Mouse (Mus musculus): ENCODE data around the gene Vtn. TPM values are rescaled to one million over a fixed set of nuclear protein-coding genes. Genes with fewer than 3 reads are reported as not detected.
"Not testable (repeated sequence)": the region's sequence is repeated elsewhere in the genome, so short reads cannot be mapped to it uniquely, and the experiment has no call there.

Gene Vtn
- total RNA-seq, 2 experiments from 2014 or later, result 60.0 to 67.3 TPM

DNA sequence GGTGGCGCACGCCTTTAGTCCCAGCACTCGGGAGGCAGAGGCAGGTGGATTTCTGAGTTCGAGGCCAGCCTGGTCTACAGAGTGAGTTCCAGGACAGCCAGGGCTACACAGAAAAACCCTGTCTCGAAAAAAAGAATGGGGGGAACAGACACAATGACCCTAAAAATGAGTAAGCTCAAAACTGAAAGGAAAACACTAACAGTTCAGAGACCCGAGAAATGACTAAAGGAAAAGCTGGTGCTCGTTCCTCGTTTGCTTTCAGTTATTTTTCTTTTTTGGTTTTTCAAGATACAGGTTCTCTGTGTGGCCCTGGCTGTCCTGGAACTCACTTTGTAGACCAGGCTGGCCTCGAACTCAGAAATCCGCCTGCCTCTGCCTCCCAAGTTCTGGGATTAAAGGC is 32.6 kb downstream of the Vtn start:
- intact Hi-C loops (cut with DNase I), result not testable (repeated sequence)

GRCm38 (mm10) chr11:78534516-78534915 is 35.6 kb downstream of the Vtn start:
- no peak for DNase-seq
- intact Hi-C loops (cut with DNase I), result no loop called here

More for the DNA sequence above, 32.6 kb downstream of the Vtn start:
- DNase-seq, result not testable (repeated sequence)

DNA sequence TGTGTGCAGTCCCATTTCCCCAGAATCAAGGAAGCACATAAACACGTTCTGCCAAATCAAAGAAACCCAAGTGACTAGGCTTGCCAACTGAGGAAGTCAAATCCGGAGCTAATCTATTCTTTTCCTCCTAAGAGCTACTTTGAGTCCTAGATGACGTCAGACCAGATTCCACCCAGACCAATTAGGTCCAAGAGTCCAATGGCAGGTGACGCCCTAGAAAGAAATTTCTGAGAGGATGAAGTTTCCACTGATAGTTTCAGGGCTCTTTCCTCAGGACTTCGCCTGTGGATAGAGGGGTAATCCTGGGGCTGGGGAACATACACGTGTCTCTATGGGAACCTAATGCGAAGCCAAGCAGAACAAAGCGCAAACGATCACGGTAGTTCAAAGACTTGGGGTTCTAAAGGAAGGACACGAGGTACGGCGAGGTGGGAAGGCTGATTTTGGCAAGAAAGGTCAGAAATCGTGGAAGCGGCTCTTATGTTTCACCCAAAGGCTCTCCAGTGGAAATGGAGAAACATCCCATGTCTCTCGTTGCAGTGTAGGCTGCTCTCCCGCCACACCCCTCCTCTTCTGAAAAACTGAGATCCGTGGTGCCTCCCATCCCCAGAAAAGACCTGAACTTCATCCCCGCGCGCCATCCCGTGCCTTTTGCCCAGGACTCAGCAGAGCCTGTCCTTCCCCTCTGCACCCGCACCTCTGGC is 36.6 kb downstream of the Vtn start:
- no peak for DNase-seq
- intact Hi-C loops (cut with DNase I), result no loop called here

- intact Hi-C loops (cut with DNase I), result no loop called here
These were observed 37.3 kb downstream of the Vtn start, which contains the start of the genes Tnfaip1 and Ift20 for GRCm38 (mm10) chr11:78536080-78536689. Tnfaip1 (minus strand) TSS chr11:78536332. Ift20 (plus strand) TSS chr11:78536361.

GRCm38 (mm10) chr11:78536690-78537084 is 37.8 kb downstream of the Vtn start:
- intact Hi-C loops (cut with DNase I), result no loop called here
- no peak for DNase-seq

More at GRCm38 (mm10) chr11:78536080-78536689, 37.3 kb downstream of the Vtn start, which contains the start of the genes Tnfaip1 and Ift20:
- peak; percentile 98 for DNase-seq

- intact Hi-C loops (cut with DNase I), result no loop called here
- DNase-seq, result no peak
These were observed 41.5 kb downstream of the Vtn start for GRCm38 (mm10) chr11:78540358-78540757.

GRCm38 (mm10) chr11:78544449-78545111 is 45.7 kb downstream of the Vtn start:
- intact Hi-C loops (cut with DNase I), result loop anchor here (5.0 kb wide), 1 partner anchor 283 kb away; the partner anchor contains the start of gene Lyrm9
- no peak for DNase-seq

DNA sequence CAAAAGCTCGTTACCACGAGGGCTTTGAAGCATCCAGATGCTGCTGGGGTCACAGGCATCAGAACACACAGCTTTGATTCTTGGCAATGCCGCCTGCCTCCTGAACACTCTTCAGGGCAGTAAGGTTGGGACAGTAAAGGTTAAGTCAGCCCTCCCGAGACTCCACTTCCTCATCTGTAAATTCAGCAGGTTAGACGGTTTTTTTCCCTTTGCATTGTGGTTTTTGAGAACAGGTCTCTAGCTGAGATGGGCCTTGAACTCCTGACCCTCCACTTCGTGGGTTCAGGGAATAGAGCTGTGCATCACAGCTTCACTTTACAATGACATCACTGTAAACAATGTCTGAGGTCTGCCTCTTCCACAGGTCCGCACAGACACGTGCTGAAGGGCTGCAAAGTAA is 46.3 kb downstream of the Vtn start:
- intact Hi-C loops (cut with DNase I), result loop anchor here (5.0 kb wide), 1 partner anchor 282 kb away; the partner anchor contains the start of gene Lyrm9
- no peak for DNase-seq

- intact Hi-C loops (cut with DNase I), result loop anchor here (5.0 kb wide), 1 partner anchor 279 kb away; the partner anchor contains the start of gene Lyrm9
- DNase-seq, result no peak
These were observed 49.0 kb downstream of the Vtn start for GRCm38 (mm10) chr11:78547718-78548460.

- no peak for DNase-seq
- intact Hi-C loops (cut with DNase I), result loop anchor here (5.0 kb wide), 1 partner anchor 278 kb away; the partner anchor contains the start of gene Lyrm9
These were observed 50.6 kb downstream of the Vtn start for GRCm38 (mm10) chr11:78549491-78549987.

GRCm38 (mm10) chr11:78550168-78551058 is 51.5 kb downstream of the Vtn start, which contains the start of gene Tmem97:
Tmem97 (minus strand) TSS chr11:78550777.
- intact Hi-C loops (cut with DNase I), result loop anchor here (10.0 kb wide), 1 partner anchor 404 kb away; no protein-coding TSS in a partner anchor
- DNase-seq, result peak; percentile 97

DNA sequence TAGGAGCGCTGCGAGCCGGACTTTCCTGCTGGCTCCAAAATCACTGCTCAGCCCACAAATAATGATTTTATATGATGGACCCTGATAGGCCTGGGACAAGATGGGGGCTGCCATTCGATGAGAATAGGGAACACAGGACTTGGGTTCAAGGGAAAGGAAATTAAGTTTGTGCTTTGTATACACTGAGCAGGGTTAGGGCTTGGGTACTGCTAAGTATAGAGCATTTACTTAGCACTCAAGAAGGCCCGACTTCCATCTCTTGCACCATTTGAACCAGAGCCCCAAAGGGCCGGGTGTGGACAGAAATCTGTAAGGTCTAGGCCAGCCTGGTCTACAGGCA is 52.1 kb downstream of the Vtn start:
- intact Hi-C loops (cut with DNase I), result loop anchor here (10.0 kb wide), 1 partner anchor 404 kb away; no protein-coding TSS in a partner anchor
- no peak for DNase-seq

Other genes starting within 250 kb of the Vtn start
- 100 to 1,000 TPM; 111 to 113 TPM for gene 2610507B11Rik, start 237.3 kb upstream of the Vtn start, total RNA-seq (2021)
- 1 to 10 TPM in 1 of 2 experiments, under 1 TPM in 1; 0.72 to 1.1 TPM for gene BC030499, start 208.2 kb upstream of the Vtn start, total RNA-seq (2021)
- 1 to 10 TPM; 5.2 to 6.2 TPM for gene Spag5, start 197.6 kb upstream of the Vtn start, total RNA-seq (2021)
- 100 to 1,000 TPM; 109 to 113 TPM for gene Aldoc, start 176.1 kb upstream of the Vtn start, total RNA-seq (2021)
- gene Pigs, start 170.7 kb upstream of the Vtn start, total RNA-seq (2021), result 10 to 100 TPM; 52.9 to 59.9 TPM
- gene Unc119, start 155.6 kb upstream of the Vtn start, total RNA-seq (2021), result 10 to 100 TPM; 51.8 to 57.5 TPM
- gene Foxn1, start 112.5 kb upstream of the Vtn start, total RNA-seq (2021), result not detected
- gene Slc13a2, start 76.9 kb upstream of the Vtn start, total RNA-seq (2021), result not detected
- gene Slc46a1, start 33.4 kb upstream of the Vtn start, total RNA-seq (2021), result 10 to 100 TPM in 1 of 2 experiments, 1 to 10 TPM in 1; 7.6 to 11.8 TPM
- 10 to 100 TPM; 69.3 to 71.4 TPM for gene Sarm1, start 1.3 kb upstream of the Vtn start, total RNA-seq (2021)
- gene Sebox, start 4.4 kb downstream of the Vtn start, total RNA-seq (2021), result under 1 TPM; 0.26 to 0.30 TPM
- gene Tmem199, start 13.1 kb downstream of the Vtn start, total RNA-seq (2021), result 10 to 100 TPM; 35.6 to 35.7 TPM
- 100 to 1,000 TPM; 113 to 118 TPM for gene Poldip2, start 13.1 kb downstream of the Vtn start, total RNA-seq (2021)
- gene Tnfaip1, start 37.2 kb downstream of the Vtn start, total RNA-seq (2021), result 10 to 100 TPM; 54.5 to 59.7 TPM
- 10 to 100 TPM; 54.6 to 59.7 TPM for gene Ift20, start 37.3 kb downstream of the Vtn start, total RNA-seq (2021)
- gene Tmem97, start 51.7 kb downstream of the Vtn start, total RNA-seq (2021), result 10 to 100 TPM; 26.5 to 31.1 TPM
- gene Nlk, start 198.3 kb downstream of the Vtn start, total RNA-seq (2021), result 10 to 100 TPM; 49.3 to 52.0 TPM